Mouse (Mus musculus): ENCODE measurements around the gene Tle1. TPM values are rescaled to one million over a fixed set of nuclear protein-coding genes. Genes with fewer than 3 reads are reported as not detected.

Tle1 gene
- polyA plus RNA-seq, 1 experiment from 2014 or later, result 32.0 TPM

DNA sequence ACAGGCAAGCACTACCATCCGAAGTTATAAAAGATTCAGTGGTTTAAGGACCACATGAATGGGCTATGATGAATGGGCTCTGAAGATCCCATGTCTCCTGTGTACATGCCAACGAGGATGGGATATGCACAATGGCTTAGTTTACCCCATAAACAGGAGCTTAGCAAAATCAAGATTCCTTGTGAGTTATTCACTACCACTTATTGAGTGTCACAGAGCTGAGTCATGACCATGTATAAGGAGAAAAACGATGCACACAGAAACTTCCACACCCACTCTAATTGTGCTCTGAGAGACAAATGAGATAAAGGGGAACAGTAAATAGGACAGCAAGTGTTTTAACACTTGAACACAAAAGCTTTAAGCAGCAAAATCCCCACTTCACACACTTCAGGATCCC, 60.0 kb downstream of the Tle1 start:
- Histone ChIP-seq H3K27ac (ENCODE audit: low read length) (no peak overlapping the region), H3K36me3 (ENCODE audit: control insufficient read depth, insufficient read depth) (peaks cover 14% of the 10 kb centered on the region; the same call in 1 of the 2 replicates), H3K9me3 (ENCODE audit: control insufficient read depth, low read length) (no peaks in the 10 kb centered on the region), H3K27me3 (replicated peaks; ENCODE audit: control insufficient read depth, insufficient read depth, low read length) (no peaks in the 10 kb centered on the region), H3K4me3 (replicated peaks; ENCODE audit: low read length) (no peak overlapping the region), H3K4me2 (ENCODE audit: low read length) (no peak overlapping the region), H3K9ac (replicated peaks; ENCODE audit: low read depth, low read length) (no peak overlapping the region), H3K4me1 (replicated peaks; ENCODE audit: control insufficient read depth, insufficient read depth, low read length) (peaks cover 8% of the 10 kb centered on the region)
- WGBS, result 48% methylated on average over 3 of the region's 3 CpGs
- no peak for ATAC-seq

DNA sequence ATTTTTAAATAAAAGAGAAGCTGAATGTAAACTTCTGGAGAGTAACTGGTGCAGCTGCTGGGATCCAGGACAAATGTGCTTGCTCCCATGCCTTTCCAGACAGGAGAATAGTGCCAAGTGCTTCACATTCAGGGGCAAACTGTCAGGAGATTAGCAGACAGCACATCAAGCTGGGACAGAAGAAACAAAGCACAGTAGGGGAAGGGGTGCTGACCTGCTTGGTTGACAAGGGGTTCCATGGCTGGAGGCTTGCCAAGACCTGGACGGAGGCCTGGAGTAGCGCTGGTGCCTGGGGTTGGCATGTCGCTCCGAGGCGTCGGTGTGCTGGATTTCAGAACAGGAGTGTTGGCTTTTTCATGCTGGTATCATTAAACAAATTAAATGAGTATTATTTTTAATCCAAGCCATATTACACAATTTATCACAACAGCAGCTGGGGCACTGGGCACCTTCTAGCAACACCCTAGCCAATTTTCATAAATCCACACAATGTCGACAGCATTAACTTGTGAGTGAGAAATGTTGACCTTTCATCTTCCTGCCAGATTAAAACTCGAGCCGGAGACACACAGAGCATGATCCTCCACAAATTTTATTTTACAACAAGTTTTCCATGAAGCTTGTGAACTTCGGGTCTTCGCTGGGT, 61.1 kb downstream of the Tle1 start:
- Histone ChIP-seq H3K27me3 (replicated peaks; ENCODE audit: control insufficient read depth, insufficient read depth, low read length) (no peaks in the 10 kb centered on the region), H3K9me3 (ENCODE audit: control insufficient read depth, low read length) (no peaks in the 10 kb centered on the region), H3K36me3 (ENCODE audit: control insufficient read depth, insufficient read depth) (peaks cover 12% of the 10 kb centered on the region; the same call in 1 of the 2 replicates), H3K4me1 (replicated peaks; ENCODE audit: control insufficient read depth, insufficient read depth, low read length) (peaks cover 8% of the 10 kb centered on the region), H3K4me3 (replicated peaks; ENCODE audit: low read length) (no peak overlapping the region), H3K9ac (replicated peaks; ENCODE audit: low read depth, low read length) (no peak overlapping the region), H3K27ac (ENCODE audit: low read length) (no peak overlapping the region), H3K4me2 (ENCODE audit: low read length) (no peak overlapping the region)
- ATAC-seq, result peak; percentile 86
- 40% methylated on average over 11 of the region's 11 CpGs for WGBS

DNA sequence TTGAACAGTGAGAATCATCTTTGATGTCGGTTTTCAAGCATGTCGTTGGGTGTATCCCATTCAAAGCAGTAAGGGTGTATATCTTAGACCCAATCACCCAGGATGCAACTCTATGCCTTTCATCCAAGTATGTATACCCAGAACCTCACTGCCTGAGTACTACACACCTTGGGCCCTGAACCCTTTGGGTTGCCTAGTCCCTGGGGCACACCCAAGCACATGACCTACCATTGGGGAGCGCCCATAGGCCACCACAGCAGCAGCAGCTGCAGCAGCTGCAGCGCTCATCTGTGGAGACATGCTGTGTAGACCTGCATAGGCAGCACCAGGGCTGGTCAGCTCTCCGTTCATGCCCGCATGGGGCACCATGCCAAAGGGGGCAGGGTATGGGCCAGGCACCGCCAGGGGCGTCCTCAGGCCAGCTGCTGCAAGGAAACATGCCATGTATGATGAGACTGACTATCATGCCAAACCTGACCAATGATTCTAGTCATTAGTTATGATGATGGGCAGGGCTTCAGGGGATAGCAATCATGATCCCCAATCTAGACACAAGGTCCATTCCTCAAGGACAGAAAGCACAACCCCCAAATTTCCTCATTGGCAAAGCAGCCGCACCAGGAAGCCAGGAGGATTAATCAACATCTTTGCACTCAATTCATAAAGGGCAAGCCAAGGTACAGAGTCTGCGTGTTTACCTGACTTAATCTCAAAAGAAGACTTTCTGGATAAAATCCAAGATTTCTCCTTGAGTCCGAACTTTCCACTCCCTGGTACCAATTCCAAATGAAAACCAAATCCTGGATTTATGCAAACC, 62.2 kb downstream of the Tle1 start:
- 84% methylated on average over 11 of the region's 11 CpGs for WGBS
- ATAC-seq, result peak; percentile 45

DNA sequence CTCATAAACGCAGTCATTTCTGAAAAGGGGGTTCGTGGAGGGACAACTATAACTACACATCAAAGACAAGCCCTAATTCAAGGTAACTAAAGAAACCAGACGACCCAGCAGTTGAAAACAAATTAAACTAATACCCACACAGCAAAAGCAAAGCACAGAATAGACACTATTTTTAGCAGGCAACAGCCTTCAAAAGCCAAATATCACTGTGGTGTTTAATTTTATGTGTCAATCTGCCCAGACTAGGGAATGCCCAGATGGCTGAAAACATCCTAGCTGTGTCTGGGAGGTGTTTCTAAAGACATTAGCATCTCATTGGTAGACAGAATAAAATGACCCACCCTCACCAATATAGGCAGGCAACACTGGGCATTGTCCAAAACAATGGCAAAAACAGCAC, 68.1 kb downstream of the Tle1 start:
- Histone ChIP-seq H3K4me3 (replicated peaks; ENCODE audit: low read length) (no peak overlapping the region), H3K4me1 (replicated peaks; ENCODE audit: control insufficient read depth, insufficient read depth, low read length) (peaks cover 4% of the 10 kb centered on the region), H3K9ac (replicated peaks; ENCODE audit: low read depth, low read length) (no peak overlapping the region), H3K27me3 (replicated peaks; ENCODE audit: control insufficient read depth, insufficient read depth, low read length) (no peaks in the 10 kb centered on the region), H3K9me3 (ENCODE audit: control insufficient read depth, low read length) (no peaks in the 10 kb centered on the region), H3K36me3 (ENCODE audit: control insufficient read depth, insufficient read depth) (peaks cover 10% of the 10 kb centered on the region), H3K4me2 (ENCODE audit: low read length) (no peak overlapping the region), H3K27ac (ENCODE audit: low read length) (no peak overlapping the region)
- no peak; the same call in 1 of the 2 replicates for ATAC-seq
- WGBS, result 55% methylated on average over 3 of the region's 3 CpGs

More for the DNA sequence above, 62.2 kb downstream of the Tle1 start:
- Histone ChIP-seq H3K4me2 (ENCODE audit: low read length) (no peak overlapping the region), H3K36me3 (ENCODE audit: control insufficient read depth, insufficient read depth) (peaks cover 17% of the 10 kb centered on the region), H3K4me1 (replicated peaks; ENCODE audit: control insufficient read depth, insufficient read depth, low read length) (peaks cover 8% of the 10 kb centered on the region), H3K27ac (ENCODE audit: low read length) (no peak overlapping the region), H3K27me3 (replicated peaks; ENCODE audit: control insufficient read depth, insufficient read depth, low read length) (no peaks in the 10 kb centered on the region), H3K9ac (replicated peaks; ENCODE audit: low read depth, low read length) (no peak overlapping the region), H3K9me3 (ENCODE audit: control insufficient read depth, low read length) (no peaks in the 10 kb centered on the region), H3K4me3 (replicated peaks; ENCODE audit: low read length) (no peak overlapping the region)

DNA sequence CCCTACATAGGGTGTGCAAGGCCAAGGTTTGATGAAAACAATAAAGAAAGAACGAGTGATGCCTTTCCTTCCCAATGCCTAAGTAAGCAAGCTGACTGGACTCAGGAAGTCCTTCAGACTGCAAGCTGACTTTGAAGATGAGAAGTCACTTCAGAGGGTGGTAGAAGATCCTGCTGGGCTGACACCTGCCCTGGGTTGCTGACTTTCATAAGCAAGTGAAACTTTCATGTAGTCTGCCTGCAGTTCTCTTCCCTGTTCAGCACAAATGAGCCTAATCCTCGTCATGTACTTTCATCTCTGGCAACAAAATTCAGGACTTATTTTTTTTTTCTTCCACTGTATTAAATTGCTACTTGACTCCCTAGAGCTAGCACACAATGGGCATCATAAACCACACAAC, 73.1 kb downstream of the Tle1 start:
- no peak for ATAC-seq
- no peak overlapping the region for H3K4me2 ChIP-seq (ENCODE audit: low read length)
- WGBS, result 75% methylated on average over 2 of the region's 2 CpGs
- H3K4me3 ChIP-seq (replicated peaks; ENCODE audit: low read length), result no peak overlapping the region
- H3K27me3 ChIP-seq (replicated peaks; ENCODE audit: control insufficient read depth, insufficient read depth, low read length), result no peaks in the 10 kb centered on the region
- H3K36me3 ChIP-seq (ENCODE audit: control insufficient read depth, insufficient read depth), result peaks cover 10% of the 10 kb centered on the region
- H3K9me3 ChIP-seq (ENCODE audit: control insufficient read depth, low read length), result no peaks in the 10 kb centered on the region
- H3K27ac ChIP-seq (ENCODE audit: low read length), result no peak overlapping the region
- H3K4me1 ChIP-seq (replicated peaks; ENCODE audit: control insufficient read depth, insufficient read depth, low read length), result peaks cover 1% of the 10 kb centered on the region
- no peak overlapping the region for H3K9ac ChIP-seq (replicated peaks; ENCODE audit: low read depth, low read length)

GRCm38 (mm10) chr4:72124790-72125189, 75.9 kb downstream of the Tle1 start:
- H3K4me3 ChIP-seq (replicated peaks; ENCODE audit: low read length), result no peak overlapping the region
- no peaks in the 10 kb centered on the region for H3K27me3 ChIP-seq (replicated peaks; ENCODE audit: control insufficient read depth, insufficient read depth, low read length)
- no peaks in the 10 kb centered on the region for H3K4me1 ChIP-seq (replicated peaks; ENCODE audit: control insufficient read depth, insufficient read depth, low read length)
- H3K9me3 ChIP-seq (ENCODE audit: control insufficient read depth, low read length), result no peaks in the 10 kb centered on the region
- H3K36me3 ChIP-seq (ENCODE audit: control insufficient read depth, insufficient read depth), result peaks cover 13% of the 10 kb centered on the region; the same call in 1 of the 2 replicates
- no peak overlapping the region for H3K4me2 ChIP-seq (ENCODE audit: low read length)
- 91% methylated on average over 5 of the region's 5 CpGs for WGBS
- no peak overlapping the region for H3K27ac ChIP-seq (ENCODE audit: low read length)
- no peak for ATAC-seq
- no peak overlapping the region for H3K9ac ChIP-seq (replicated peaks; ENCODE audit: low read depth, low read length)

DNA sequence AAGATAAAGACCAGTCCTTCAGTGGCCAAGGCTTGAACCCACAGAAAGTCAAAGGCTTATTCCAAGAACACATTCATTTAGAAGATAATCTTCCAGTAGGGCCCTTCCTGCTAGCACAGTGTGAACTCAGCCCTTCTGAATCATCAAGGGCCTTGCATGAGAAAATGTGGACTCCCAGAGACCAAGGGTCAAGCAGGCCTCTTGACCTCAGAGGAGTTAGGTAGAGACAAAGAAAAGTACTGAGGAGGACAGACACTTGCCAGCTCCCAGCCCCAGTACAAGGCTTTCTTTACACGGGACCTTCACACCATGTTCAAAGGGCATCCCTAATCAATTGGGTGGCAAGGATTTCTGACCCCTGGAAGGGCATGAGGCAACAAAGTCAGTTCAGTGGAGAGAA, 77.9 kb downstream of the Tle1 start:
- H3K27me3 ChIP-seq (replicated peaks; ENCODE audit: control insufficient read depth, insufficient read depth, low read length), result no peaks in the 10 kb centered on the region
- H3K4me2 ChIP-seq (ENCODE audit: low read length), result no peak overlapping the region
- H3K4me3 ChIP-seq (replicated peaks; ENCODE audit: low read length), result no peak overlapping the region
- H3K36me3 ChIP-seq (ENCODE audit: control insufficient read depth, insufficient read depth), result peaks cover 21% of the 10 kb centered on the region; the same call in 1 of the 2 replicates
- H3K4me1 ChIP-seq (replicated peaks; ENCODE audit: control insufficient read depth, insufficient read depth, low read length), result no peaks in the 10 kb centered on the region
- WGBS, result 50% methylated on average over 1 of the region's 1 CpGs
- no peak overlapping the region for H3K27ac ChIP-seq (ENCODE audit: low read length)
- no peak for ATAC-seq
- H3K9ac ChIP-seq (replicated peaks; ENCODE audit: low read depth, low read length), result no peak overlapping the region
- no peaks in the 10 kb centered on the region for H3K9me3 ChIP-seq (ENCODE audit: control insufficient read depth, low read length)

DNA sequence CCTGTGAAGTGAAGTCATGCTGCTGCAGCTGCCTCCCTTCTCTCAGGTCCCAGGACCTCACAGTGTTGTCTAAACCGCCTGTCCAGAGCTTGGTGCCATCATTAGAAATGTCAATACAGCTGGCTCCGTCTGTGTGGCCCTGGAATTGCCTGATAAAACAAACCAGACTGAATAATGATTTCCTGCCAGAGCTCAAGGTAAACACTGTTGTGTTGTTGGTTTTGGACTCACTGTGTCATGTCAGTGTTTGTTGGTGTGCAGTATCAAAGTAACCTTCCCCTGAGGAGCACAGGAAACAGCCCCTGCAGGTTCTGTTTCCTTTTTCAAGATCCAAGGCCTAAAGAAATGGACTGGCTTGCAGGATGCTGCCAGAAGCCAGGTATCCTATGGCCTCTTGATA, 78.4 kb downstream of the Tle1 start:
- WGBS, result 71% methylated on average over 2 of the region's 2 CpGs
- H3K4me3 ChIP-seq (replicated peaks; ENCODE audit: low read length), result no peak overlapping the region
- H3K9me3 ChIP-seq (ENCODE audit: control insufficient read depth, low read length), result no peaks in the 10 kb centered on the region
- H3K27ac ChIP-seq (ENCODE audit: low read length), result no peak overlapping the region
- no peaks in the 10 kb centered on the region for H3K4me1 ChIP-seq (replicated peaks; ENCODE audit: control insufficient read depth, insufficient read depth, low read length)
- ATAC-seq, result no peak
- H3K27me3 ChIP-seq (replicated peaks; ENCODE audit: control insufficient read depth, insufficient read depth, low read length), result no peaks in the 10 kb centered on the region
- H3K4me2 ChIP-seq (ENCODE audit: low read length), result no peak overlapping the region
- no peak overlapping the region for H3K9ac ChIP-seq (replicated peaks; ENCODE audit: low read depth, low read length)
- peaks cover 21% of the 10 kb centered on the region; the same call in 1 of the 2 replicates for H3K36me3 ChIP-seq (ENCODE audit: control insufficient read depth, insufficient read depth)

- Histone ChIP-seq H3K4me1 (replicated peaks; ENCODE audit: control insufficient read depth, insufficient read depth, low read length) (no peaks in the 10 kb centered on the region), H3K4me3 (replicated peaks; ENCODE audit: low read length) (no peak overlapping the region), H3K9me3 (ENCODE audit: control insufficient read depth, low read length) (no peaks in the 10 kb centered on the region), H3K27me3 (replicated peaks; ENCODE audit: control insufficient read depth, insufficient read depth, low read length) (no peaks in the 10 kb centered on the region), H3K4me2 (ENCODE audit: low read length) (no peak overlapping the region), H3K9ac (replicated peaks; ENCODE audit: low read depth, low read length) (no peak overlapping the region), H3K27ac (ENCODE audit: low read length) (no peak overlapping the region), H3K36me3 (ENCODE audit: control insufficient read depth, insufficient read depth) (peaks cover 26% of the 10 kb centered on the region; the same call in 1 of the 2 replicates)
- 89% methylated on average over 6 of the region's 6 CpGs for WGBS
- ATAC-seq, result no peak
Measured at GRCm38 (mm10) chr4:72120050-72120449, 80.7 kb downstream of the Tle1 start.
